ENCODE assay signal across 21 mouse cellular contexts in genomic region chr17:79421618-79422017, GRCm38 (mm10).
"Had no signal": no experiment of that assay in that cellular context is flagged by ENCODE, and none has a peak within 500 bp of the region (broad histone marks: within the 10 kb centered on the region; RNA-seq: fewer than 3 reads in every experiment).

No protein-coding gene starts in this region.

- H3K9ac ChIP-seq: limb, embryonic 13.5 days; liver, embryonic 12.5 days; liver, embryonic 15.5 days; lung, embryonic 15.5 days; midbrain, embryonic 12.5 days; midbrain, embryonic 15.5 days; neural tube, embryonic 12.5 days; neural tube, embryonic 15.5 days had no signal

- H3K36me3 ChIP-seq: limb, embryonic 10.5 days; limb, embryonic 13.5 days; liver, embryonic 12.5 days; liver, embryonic 15.5 days; lung, embryonic 15.5 days; midbrain, embryonic 12.5 days; midbrain, embryonic 15.5 days; neural tube, embryonic 12.5 days; neural tube, embryonic 15.5 days had no signal

- ATAC-seq: liver, embryonic 12.5 days; midbrain, embryonic 15.5 days had no signal

- H3K4me2 ChIP-seq: limb, embryonic 13.5 days; liver, embryonic 12.5 days; liver, embryonic 15.5 days; lung, embryonic 15.5 days; midbrain, embryonic 12.5 days; midbrain, embryonic 15.5 days; neural tube, embryonic 12.5 days; neural tube, embryonic 15.5 days had no signal

- H3K4me3 ChIP-seq: layer of hippocampus, adult 2 months; limb, embryonic 10.5 days; limb, embryonic 13.5 days; liver, embryonic 12.5 days; liver, embryonic 15.5 days; lung, embryonic 15.5 days; midbrain, embryonic 12.5 days; midbrain, embryonic 15.5 days; neural tube, embryonic 12.5 days; neural tube, embryonic 15.5 days had no signal

- H3K4me1 ChIP-seq: limb, embryonic 10.5 days; limb, embryonic 13.5 days; liver, embryonic 12.5 days; liver, embryonic 15.5 days; lung, embryonic 15.5 days; midbrain, embryonic 12.5 days; midbrain, embryonic 15.5 days; neural tube, embryonic 12.5 days; neural tube, embryonic 15.5 days had no signal

- H3K27ac ChIP-seq: kidney, postnatal 0 days; layer of hippocampus, adult 2 months; limb, embryonic 10.5 days; limb, embryonic 13.5 days; liver, embryonic 12.5 days; liver, embryonic 15.5 days; lung, embryonic 15.5 days; macrophage; midbrain, embryonic 12.5 days; midbrain, embryonic 15.5 days; neural tube, embryonic 12.5 days; neural tube, embryonic 15.5 days had no signal

- DNase-seq: kidney, adult 2 months; kidney, postnatal 25 days; layer of hippocampus, adult 9-11 months; liver; lung, adult 18-20 months; lung, postnatal 14 days; thymus, adult 18-20 months; thymus, postnatal 14 days; thymus, postnatal 4 days had no signal

- H3K27me3 ChIP-seq: limb, embryonic 13.5 days; liver, embryonic 12.5 days; liver, embryonic 15.5 days; lung, embryonic 15.5 days; midbrain, embryonic 12.5 days; midbrain, embryonic 15.5 days; neural tube, embryonic 12.5 days; neural tube, embryonic 15.5 days had no signal

- H3K9me3 ChIP-seq: limb, embryonic 10.5 days; limb, embryonic 13.5 days; liver, embryonic 12.5 days; liver, embryonic 15.5 days; lung, embryonic 15.5 days; midbrain, embryonic 12.5 days; midbrain, embryonic 15.5 days; neural tube, embryonic 12.5 days; neural tube, embryonic 15.5 days had no signal
